Mouse (Mus musculus) neural tube, embryonic 11.5 days (tissue): ENCODE measurements at regions not wholly inside any gene's neighbourhood (a gene's known extent, or its start where the extent isn't known, plus 50 kb on each side); places are given as distances from the start of the nearest gene placed in this dataset.
"Not testable (repeated sequence)": the region's sequence is repeated elsewhere in the genome, so short reads cannot be mapped to it uniquely, and the experiment has no call there.

Experiments used
- ATAC-seq: fragments of 200-750 bp; cut with Nextera tagmentation; 2 replicates; pipeline ENCODE4 v1.8.0; 2017; ENCODE audit warnings: moderate number of reproducible peaks, mild to moderate bottlenecking, moderate TSS enrichment, moderate library complexity; ENCODE audit not compliant: insufficient read depth, low FRiP score, low TSS enrichment
- DNase-seq: peaks from one replicate; pipeline ENCODE4 v3.0.0-alpha.2; 2015; ENCODE audit warnings: low spot score
- H3K27ac ChIP-seq: fragments of 300-500 bp; sonication (generic); 2 replicates; pipeline ENCODE4 v1.5.1; 2014; ENCODE audit warnings: low read depth, mild to moderate bottlenecking, low read length
- H3K27me3 ChIP-seq: fragments of 300-500 bp; sonication (generic); 2 replicates; pipeline ENCODE4 v1.6.1; 2014; ENCODE audit warnings: mild to moderate bottlenecking, low read length, mixed read lengths; ENCODE audit not compliant: control insufficient read depth, insufficient read depth
- H3K36me3 ChIP-seq: fragments of 300-500 bp; sonication (generic); 2 replicates; pipeline ENCODE4 v1.6.1; 2014; ENCODE audit warnings: mild to moderate bottlenecking, low read length, moderate library complexity, mixed read lengths; ENCODE audit not compliant: control insufficient read depth, insufficient read depth
- H3K4me1 ChIP-seq: fragments of 300-500 bp; sonication (generic); 2 replicates; pipeline ENCODE4 v1.6.1; 2014; ENCODE audit warnings: low read length, mixed read lengths; ENCODE audit not compliant: control insufficient read depth, insufficient read depth
- H3K4me2 ChIP-seq: fragments of 300-500 bp; sonication (generic); 2 replicates; pipeline ENCODE4 v1.6.1; 2014; ENCODE audit warnings: low read depth, mild to moderate bottlenecking, moderate library complexity
- H3K4me3 ChIP-seq: fragments of 300-500 bp; sonication (generic); 2 replicates; pipeline ENCODE4 v1.5.1; 2014; ENCODE audit warnings: low read depth, low read length
- H3K9ac ChIP-seq: fragments of 300-500 bp; sonication (generic); 2 replicates; pipeline ENCODE4 v1.6.1; 2014; ENCODE audit warnings: mild to moderate bottlenecking, low read length
- H3K9me3 ChIP-seq: fragments of 300-500 bp; sonication (generic); 2 replicates; pipeline ENCODE4 v1.6.1; 2016; ENCODE audit warnings: low read length; ENCODE audit not compliant: control insufficient read depth
- WGBS: fragments of 180-500 bp; shearing (Covaris S2); extraction: QIAGEN DNeasy Blood & Tissue Kit; methylation state at CpG from one replicate; pipeline ENCODE4 v1.1.7; 2014; 5-methylcytosine and 5-hydroxymethylcytosine counted together

- Histone ChIP-seq H3K4me1 (no peaks in the 10 kb centered on the region), H3K4me3 (no peak overlapping the region), H3K27me3 (no peaks in the 10 kb centered on the region), H3K9ac (no peak overlapping the region), H3K36me3 (no peaks in the 10 kb centered on the region), H3K27ac (no peak overlapping the region), H3K4me2 (no peak overlapping the region), H3K9me3 (no peaks in the 10 kb centered on the region)
- no peak for ATAC-seq
- WGBS, result 81% methylated on average over 4 of the region's 4 CpGs
- DNase-seq, result no peak
Measured at GRCm38 (mm10) chr1:35202551-35202950, 352.8 kb downstream of the Plekhb2 start.

GRCm38 (mm10) chr1:35206834-35207529 is 357.2 kb downstream of the Plekhb2 start:
- no peaks in the 10 kb centered on the region for H3K9me3 ChIP-seq
- WGBS, result 82% methylated on average over 11 of the region's 11 CpGs
- no peak for DNase-seq
- H3K4me3 ChIP-seq, result no peak overlapping the region
- no peaks in the 10 kb centered on the region for H3K27me3 ChIP-seq
- ATAC-seq, result no peak
- no peak overlapping the region for H3K4me2 ChIP-seq
- H3K27ac ChIP-seq, result no peak overlapping the region
- no peaks in the 10 kb centered on the region for H3K4me1 ChIP-seq
- H3K9ac ChIP-seq, result no peak overlapping the region
- no peaks in the 10 kb centered on the region for H3K36me3 ChIP-seq

- Histone ChIP-seq H3K27ac (no peak overlapping the region), H3K36me3 (no peaks in the 10 kb centered on the region), H3K4me1 (no peaks in the 10 kb centered on the region), H3K9ac (no peak overlapping the region), H3K27me3 (no peaks in the 10 kb centered on the region), H3K9me3 (no peaks in the 10 kb centered on the region), H3K4me3 (no peak overlapping the region), H3K4me2 (no peak overlapping the region)
- WGBS, result 85% methylated on average over 13 of the region's 13 CpGs
- ATAC-seq (no peak), DNase-seq (no peak)
Measured at GRCm38 (mm10) chr1:35212111-35212891, 362.5 kb downstream of the Plekhb2 start.

- no peaks in the 10 kb centered on the region for H3K4me1 ChIP-seq
- WGBS, result 81% methylated on average over 10 of the region's 10 CpGs
- no peak overlapping the region for H3K4me2 ChIP-seq
- H3K36me3 ChIP-seq, result no peaks in the 10 kb centered on the region
- H3K27ac ChIP-seq, result no peak overlapping the region
- ATAC-seq (no peak), DNase-seq (no peak)
- H3K4me3 ChIP-seq, result no peak overlapping the region
- no peaks in the 10 kb centered on the region for H3K9me3 ChIP-seq
- H3K9ac ChIP-seq, result no peak overlapping the region
- H3K27me3 ChIP-seq, result no peaks in the 10 kb centered on the region
Measured at GRCm38 (mm10) chr1:35213875-35214274, 364.1 kb downstream of the Plekhb2 start.

- ATAC-seq (no peak), DNase-seq (no peak)
- H3K4me2 ChIP-seq, result no peak overlapping the region
- H3K4me1 ChIP-seq, result no peaks in the 10 kb centered on the region
- H3K9ac ChIP-seq, result no peak overlapping the region
- H3K36me3 ChIP-seq, result no peaks in the 10 kb centered on the region
- WGBS, result 87% methylated on average over 8 of the region's 8 CpGs
- H3K27ac ChIP-seq, result no peak overlapping the region
- H3K9me3 ChIP-seq, result no peaks in the 10 kb centered on the region
- no peaks in the 10 kb centered on the region for H3K27me3 ChIP-seq
- no peak overlapping the region for H3K4me3 ChIP-seq
Measured at GRCm38 (mm10) chr1:35216411-35216810, 366.6 kb downstream of the Plekhb2 start.

GRCm38 (mm10) chr1:35220215-35220614 is 370.4 kb downstream of the Plekhb2 start:
- ATAC-seq, DNase-seq, H3K27ac ChIP-seq, H3K27me3 ChIP-seq, H3K4me3 ChIP-seq, H3K9me3 ChIP-seq, H3K9ac ChIP-seq, H3K36me3 ChIP-seq, H3K4me2 ChIP-seq, H3K4me1 ChIP-seq: not testable (repeated sequence)
- WGBS, result 84% methylated on average over 6 of the region's 6 CpGs

GRCm38 (mm10) chr1:35220751-35221150 is 371.0 kb downstream of the Plekhb2 start:
- no peak for DNase-seq
- no peaks in the 10 kb centered on the region for H3K4me1 ChIP-seq
- no peak for ATAC-seq
- no peak overlapping the region for H3K9ac ChIP-seq
- H3K4me2 ChIP-seq, result no peak overlapping the region
- H3K27me3 ChIP-seq, result no peaks in the 10 kb centered on the region
- WGBS, result 83% methylated on average over 9 of the region's 9 CpGs
- H3K36me3 ChIP-seq, result no peaks in the 10 kb centered on the region
- no peaks in the 10 kb centered on the region for H3K9me3 ChIP-seq
- H3K4me3 ChIP-seq, result no peak overlapping the region
- no peak overlapping the region for H3K27ac ChIP-seq

GRCm38 (mm10) chr1:35232592-35232991 is 382.8 kb downstream of the Plekhb2 start:
- Histone ChIP-seq H3K36me3 (no peaks in the 10 kb centered on the region), H3K9ac (no peak overlapping the region), H3K4me2 (no peak overlapping the region), H3K27me3 (no peaks in the 10 kb centered on the region), H3K27ac (no peak overlapping the region), H3K4me3 (no peak overlapping the region), H3K9me3 (no peaks in the 10 kb centered on the region), H3K4me1 (no peaks in the 10 kb centered on the region)
- DNase-seq (no peak), ATAC-seq (no peak)
- 46% methylated on average over 2 of the region's 2 CpGs for WGBS

GRCm38 (mm10) chr1:35238139-35238538 is 388.4 kb downstream of the Plekhb2 start:
- DNase-seq (no peak), ATAC-seq (no peak)
- Histone ChIP-seq H3K9ac (no peak overlapping the region), H3K27ac (no peak overlapping the region), H3K4me2 (no peak overlapping the region), H3K27me3 (no peaks in the 10 kb centered on the region), H3K36me3 (no peaks in the 10 kb centered on the region), H3K9me3 (no peaks in the 10 kb centered on the region), H3K4me1 (no peaks in the 10 kb centered on the region; the same call in 1 of the 2 replicates), H3K4me3 (no peak overlapping the region)
